In genomic region chr8:96426900-96427299, GRCm38 (mm10) we compare ENCODE assay signal across 14 mouse cellular contexts.
DNase-seq lines count a peak whose midpoint lies in the region; ATAC-seq and TF ChIP-seq lines count a peak whose summit lies in the region.
"Had no signal": no experiment of that assay in that cellular context is flagged by ENCODE, and none has a peak within 500 bp of the region (broad histone marks: within the 10 kb centered on the region; RNA-seq: fewer than 3 reads in every experiment).

No protein-coding gene starts in this region.

- H3K36me3 ChIP-seq in embryonic facial prominence, embryonic 11.5 days (replicated peaks; ENCODE audit: control insufficient read depth, insufficient read depth, low read depth, low read length) = no peaks in the 10 kb centered on the region
- no peaks in the 10 kb centered on the region for H3K36me3 ChIP-seq in embryonic facial prominence, embryonic 10.5 days (replicated peaks)
- H3K36me3 ChIP-seq: liver, embryonic 12.5 days; midbrain, embryonic 13.5 days had no signal

- H3K27me3 ChIP-seq in embryonic facial prominence, embryonic 11.5 days (ENCODE audit: control insufficient read depth, insufficient read depth, low read length) = no peaks in the 10 kb centered on the region
- no peaks in the 10 kb centered on the region for H3K27me3 ChIP-seq in embryonic facial prominence, embryonic 10.5 days (replicated peaks; ENCODE audit: low read depth, poor library complexity, severe bottlenecking)
- H3K27me3 ChIP-seq: liver, embryonic 12.5 days; midbrain, embryonic 13.5 days had no signal

- H3K4me1 ChIP-seq in embryonic facial prominence, embryonic 11.5 days (ENCODE audit: control insufficient read depth, insufficient read depth, low read length) = no peaks in the 10 kb centered on the region
- H3K4me1 ChIP-seq in embryonic facial prominence, embryonic 10.5 days = no peaks in the 10 kb centered on the region
- H3K4me1 ChIP-seq: liver, embryonic 12.5 days; midbrain, embryonic 13.5 days had no signal

- no peak overlapping the region for H3K4me2 ChIP-seq in embryonic facial prominence, embryonic 11.5 days (ENCODE audit: low read depth, low read length)
- H3K4me2 ChIP-seq: liver, embryonic 12.5 days; midbrain, embryonic 13.5 days had no signal

- DNase-seq in embryonic facial prominence, embryonic 11.5 days (ENCODE audit: low spot score) = peak; percentile 23
- no peak for DNase-seq in embryonic facial prominence, embryonic 10.5 days (ENCODE audit: low spot score)
- DNase-seq in left cerebral cortex, adult 2 months (ENCODE audit: extremely low spot score in 1 of 2, low spot score in 2 of 2) = peak in 1 of 2 experiments; percentile 14
- no peak for DNase-seq in left cerebral cortex, adult 8-10 months (ENCODE audit: low spot score in 2 of 2)
- peak; percentile 61 for DNase-seq in brain, adult 2 months (ENCODE audit: low read depth, low spot score)
- DNase-seq in layer of hippocampus, adult 9-10 months (ENCODE audit: low spot score) = peak; percentile 9
- no peak for DNase-seq in gastrocnemius, postnatal 4 days (ENCODE audit: low spot score in 2 of 2)
- DNase-seq: heart, adult 18-20 months; thymus, adult 2 months had no signal

- intact Hi-C loops in left cerebral cortex, adult 2 months (cut with DNase I) = no loop called here

- H3K27ac ChIP-seq in embryonic facial prominence, embryonic 11.5 days (replicated peaks; ENCODE audit: low read depth, low read length) = no peak overlapping the region
- no peak overlapping the region for H3K27ac ChIP-seq in embryonic facial prominence, embryonic 10.5 days (replicated peaks)
- no peak overlapping the region for H3K27ac ChIP-seq in left cerebral cortex, adult 2 months
- H3K27ac ChIP-seq: liver, embryonic 12.5 days; midbrain, embryonic 13.5 days had no signal

- TF ChIP-seq CTCF in left cerebral cortex, adult 2 months (IDR thresholded peaks at IDR 0.05) = peak; percentile 53

- no peak for ATAC-seq in embryonic facial prominence, embryonic 11.5 days (replicated peaks; ENCODE audit: insufficient number of reproducible peaks, low FRiP score, low TSS enrichment, low read depth)
- ATAC-seq in erythroblast, adult 5-6 weeks (replicated peaks; ENCODE audit: low FRiP score, poor library complexity, severe bottlenecking) = no peak
- ATAC-seq: inflammation-experienced regulatory T-cells, adult 6 months; liver, embryonic 12.5 days; midbrain, embryonic 13.5 days had no signal

- H3K9me3 ChIP-seq in embryonic facial prominence, embryonic 11.5 days (replicated peaks; ENCODE audit: control insufficient read depth, low read length) = no peaks in the 10 kb centered on the region
- no peaks in the 10 kb centered on the region for H3K9me3 ChIP-seq in embryonic facial prominence, embryonic 10.5 days
- H3K9me3 ChIP-seq: midbrain, embryonic 13.5 days had no signal

- 63% methylated on average over 1 of the region's 1 CpGs for WGBS in embryonic facial prominence, embryonic 11.5 days
- 77% methylated on average over 1 of the region's 1 CpGs for WGBS in embryonic facial prominence, embryonic 10.5 days

- no peak overlapping the region for H3K9ac ChIP-seq in embryonic facial prominence, embryonic 11.5 days (replicated peaks; ENCODE audit: low read length)
- H3K9ac ChIP-seq: liver, embryonic 12.5 days; midbrain, embryonic 13.5 days had no signal

- no peak overlapping the region for H3K4me3 ChIP-seq in embryonic facial prominence, embryonic 11.5 days (ENCODE audit: low read depth, low read length)
- no peak overlapping the region for H3K4me3 ChIP-seq in embryonic facial prominence, embryonic 10.5 days
- H3K4me3 ChIP-seq in left cerebral cortex, adult 2 months = no peak overlapping the region
- H3K4me3 ChIP-seq: erythroblast, embryonic 14.5 days; liver, embryonic 12.5 days; midbrain, embryonic 13.5 days had no signal

Comparison
In these comparisons a context has a peak if more than half of its experiments do, and no peak if none do; other contexts are left out.
1. DNase-seq: peak in embryonic facial prominence, embryonic 11.5 days (single experiment), brain, adult 2 months (single experiment) and layer of hippocampus, adult 9-10 months (single experiment); none in embryonic facial prominence, embryonic 10.5 days (single experiment), left cerebral cortex, adult 8-10 months (0 of 2) and gastrocnemius, postnatal 4 days (0 of 2).